Mouse (Mus musculus): ENCODE results near the gene Arcn1.

DNA sequence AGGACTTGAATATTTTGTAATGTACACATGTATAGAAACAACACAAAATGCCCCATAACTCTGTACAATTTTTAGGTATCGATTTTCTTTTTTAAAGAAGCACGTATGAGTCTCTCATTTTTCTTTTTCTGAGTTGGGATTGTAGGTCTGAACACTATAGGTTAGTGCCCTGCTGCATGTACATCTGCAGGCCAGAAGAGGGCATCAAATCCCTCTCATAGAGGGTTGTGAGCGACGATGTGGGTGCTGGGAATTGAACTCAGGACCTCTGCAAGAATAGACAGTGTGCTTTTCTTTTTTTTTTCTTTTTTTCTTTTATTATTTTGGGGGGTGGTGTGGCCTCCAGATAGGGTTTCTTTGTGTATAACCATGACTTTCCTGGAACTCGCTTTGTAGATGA is 3.7 kb upstream of the Arcn1 start:
- TF ChIP-seq CTCF (IDR thresholded peaks at IDR 0.05; ENCODE audit: low read depth) (peak; percentile 25; the same call in 1 of the 2 replicates), EP300 (optimal IDR thresholded peaks at IDR 0.05) (no peak)
